10 mouse cellular contexts compared by ENCODE assay signal in the genomic region with DNA sequence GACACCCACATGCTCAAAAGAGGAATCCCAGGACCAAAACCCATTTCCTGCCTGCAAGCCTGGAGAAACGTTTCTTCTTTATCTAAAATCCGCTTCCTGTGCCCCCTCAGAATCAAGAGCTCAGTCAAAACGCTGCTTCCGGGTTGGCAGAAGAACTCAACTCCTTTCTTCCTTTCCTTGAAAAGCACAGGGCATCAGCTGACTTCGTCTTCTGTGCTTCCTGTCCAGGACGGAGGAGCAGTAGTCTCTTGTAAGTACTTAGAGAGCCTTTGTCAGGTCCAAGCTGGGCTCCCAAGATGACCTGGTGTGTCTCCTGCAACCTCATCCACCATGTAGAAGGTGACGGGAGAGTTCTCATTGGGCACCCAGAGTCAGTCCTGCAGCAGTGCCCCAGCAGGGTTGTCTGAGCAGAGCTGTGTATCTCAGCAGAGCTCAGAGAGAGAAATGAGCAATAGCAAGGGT.
DNase-seq lines count a peak whose midpoint lies in the region; ATAC-seq and TF ChIP-seq lines count a peak whose summit lies in the region.
"Had no signal": no experiment of that assay in that cellular context is flagged by ENCODE, and none has a peak within 500 bp of the region (broad histone marks: within the 10 kb centered on the region; RNA-seq: fewer than 3 reads in every experiment).

No protein-coding gene starts in this region.

- WGBS in midbrain, embryonic 15.5 days = 82% methylated on average over 7 of the region's 7 CpGs

- no peak overlapping the region for H3K4me2 ChIP-seq in midbrain, embryonic 15.5 days
- H3K4me2 ChIP-seq: forebrain, embryonic 15.5 days had no signal

- no peak overlapping the region for H3K27ac ChIP-seq in midbrain, embryonic 15.5 days
- H3K27ac ChIP-seq: forebrain, embryonic 15.5 days had no signal

- no peak for TF ChIP-seq CTCF in G1E (IDR thresholded peaks at IDR 0.05; ENCODE audit: low read depth, low read length)

- H3K36me3 ChIP-seq in G1E (replicated peaks) = no peaks in the 10 kb centered on the region
- H3K36me3 ChIP-seq in midbrain, embryonic 15.5 days (replicated peaks) = no peaks in the 10 kb centered on the region
- H3K36me3 ChIP-seq: forebrain, embryonic 15.5 days had no signal

- no peaks in the 10 kb centered on the region for H3K4me1 ChIP-seq in G1E (ENCODE audit: insufficient read depth, low read depth, low read length)
- no peaks in the 10 kb centered on the region for H3K4me1 ChIP-seq in midbrain, embryonic 15.5 days
- H3K4me1 ChIP-seq: forebrain, embryonic 15.5 days had no signal

- DNase-seq in G1E (ENCODE audit: low spot score) = no peak
- DNase-seq in natural killer cell, adult 2 months (ENCODE audit: low spot score in 2 of 2) = peak; percentile 12 to 23
- no peak for DNase-seq in urinary bladder, adult 18-20 months (ENCODE audit: low spot score in 2 of 2)

- 0 out of 2 replicates have a peak, but pooled peaks have one; percentile 15 for ATAC-seq in G1E (ENCODE audit: extremely low read depth, insufficient number of reproducible peaks, low FRiP score, poor library complexity, severe bottlenecking)
- ATAC-seq in granulocyte monocyte progenitor cell, adult 5-6 weeks (replicated peaks; ENCODE audit: poor library complexity, severe bottlenecking) = peak; percentile 96
- ATAC-seq in hematopoietic stem cell, adult 5-6 weeks (replicated peaks in 1 of 2; ENCODE audit: insufficient read depth in 1 of 2, low FRiP score in 2 of 2, low TSS enrichment in 1 of 2, low read depth in 1 of 2, poor library complexity in 2 of 2, severe bottlenecking in 2 of 2) = peak; percentile 71 to 74
- ATAC-seq in midbrain, embryonic 15.5 days (replicated peaks) = no peak
- ATAC-seq in cerebellum, adult (ENCODE audit: insufficient number of reproducible peaks, low FRiP score, low TSS enrichment) = no peak
- ATAC-seq: forebrain, embryonic 15.5 days; hindbrain, embryonic 16.5 days; Patski had no signal

- no peaks in the 10 kb centered on the region for H3K27me3 ChIP-seq in G1E (ENCODE audit: insufficient read depth, low read length)
- no peaks in the 10 kb centered on the region for H3K27me3 ChIP-seq in midbrain, embryonic 15.5 days (replicated peaks)
- H3K27me3 ChIP-seq: forebrain, embryonic 15.5 days; Patski had no signal

- H3K4me3 ChIP-seq in G1E (ENCODE audit: low read depth, low read length) = no peak overlapping the region
- no peak overlapping the region for H3K4me3 ChIP-seq in midbrain, embryonic 15.5 days
- H3K4me3 ChIP-seq: forebrain, embryonic 15.5 days had no signal

- no peaks in the 10 kb centered on the region for H3K9me3 ChIP-seq in G1E (replicated peaks)
- H3K9me3 ChIP-seq in midbrain, embryonic 15.5 days = no peaks in the 10 kb centered on the region
- H3K9me3 ChIP-seq: forebrain, embryonic 15.5 days had no signal

- no peak overlapping the region for H3K9ac ChIP-seq in midbrain, embryonic 15.5 days
- H3K9ac ChIP-seq: forebrain, embryonic 15.5 days had no signal

Comparison
In these comparisons a context has a peak if more than half of its experiments do, and no peak if none do; other contexts are left out.
1. ATAC-seq: peak in G1E (single experiment), granulocyte monocyte progenitor cell, adult 5-6 weeks (single experiment) and hematopoietic stem cell, adult 5-6 weeks (2 of 2); none in midbrain, embryonic 15.5 days (single experiment) and cerebellum, adult (single experiment).
2. DNase-seq: peak in natural killer cell, adult 2 months (2 of 2); none in G1E (single experiment) and urinary bladder, adult 18-20 months (0 of 2).